12 mouse cellular contexts compared by ENCODE assay signal in the genomic region with DNA sequence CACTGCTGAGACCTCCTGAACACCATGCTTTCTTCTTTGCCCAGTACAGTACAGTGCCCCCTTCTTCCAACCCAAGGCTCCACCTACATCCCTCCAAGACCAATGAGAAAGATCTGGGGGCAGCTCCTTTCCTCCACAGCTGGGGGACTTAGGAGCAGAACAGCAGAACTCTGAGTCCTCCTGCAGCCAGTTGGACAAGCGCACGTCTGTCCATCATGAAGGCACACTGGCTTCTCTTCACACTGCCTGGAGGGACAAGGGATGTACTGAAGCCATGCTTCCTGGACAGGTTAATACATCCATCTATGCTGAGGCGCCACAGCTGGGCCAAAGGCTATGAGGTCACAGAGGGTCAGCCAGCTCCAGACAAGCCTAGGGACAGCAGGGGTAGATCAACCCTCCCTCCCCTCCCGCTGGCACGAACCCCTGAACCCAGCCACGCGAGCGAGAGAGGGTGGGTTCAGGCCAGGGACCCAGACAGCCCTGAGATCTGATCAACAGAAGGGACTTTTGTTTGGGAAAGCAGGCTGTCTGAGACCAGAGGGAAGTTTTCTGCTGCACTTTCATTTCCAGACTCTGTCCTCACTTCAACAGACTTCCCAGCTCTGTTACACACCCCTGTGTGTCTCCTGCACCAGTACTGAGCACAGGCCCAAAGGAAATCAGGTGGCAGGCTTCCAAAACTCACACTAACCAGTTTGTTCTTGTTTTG. TPM values are rescaled to one million over a fixed set of nuclear protein-coding genes. Genes with fewer than 3 reads are reported as not detected.
DNase-seq lines count a peak whose midpoint lies in the region; ATAC-seq lines count a peak whose summit lies in the region.
"Had no signal": no experiment of that assay in that cellular context is flagged by ENCODE, and none has a peak within 500 bp of the region (broad histone marks: within the 10 kb centered on the region; RNA-seq: fewer than 3 reads in every experiment).

No protein-coding gene starts in this region.

- 26% methylated on average over 8 of the region's 8 CpGs for WGBS in kidney, embryonic 14.5 days
- WGBS in stomach, embryonic 14.5 days = 33% methylated on average over 8 of the region's 8 CpGs

- no peaks in the 10 kb centered on the region for H3K36me3 ChIP-seq in kidney, embryonic 14.5 days (ENCODE audit: control insufficient read depth, insufficient read depth, low read length)
- H3K36me3 ChIP-seq in stomach, embryonic 14.5 days (ENCODE audit: control insufficient read depth, insufficient read depth, low read length) = no peaks in the 10 kb centered on the region
- H3K36me3 ChIP-seq: midbrain, embryonic 12.5 days had no signal

- no peak for DNase-seq in kidney, adult 8-10 months
- DNase-seq in heart, adult 9 months (ENCODE audit: low spot score in 2 of 2) = peak; percentile 73 to 74
- DNase-seq in kidney, postnatal 14 days = peak; percentile 18
- no peak for DNase-seq in adrenal gland, adult 18-20 months (ENCODE audit: low spot score in 2 of 2)
- no peak for DNase-seq in ovary, adult 18-20 months (ENCODE audit: low spot score)
- DNase-seq: gastrocnemius, postnatal 36 days; thymus, postnatal 25 days had no signal

- ATAC-seq in kidney, embryonic 14.5 days (ENCODE audit: low FRiP score, low TSS enrichment) = peak; percentile 65
- peak; percentile 64; the same call in 1 of the 2 replicates for ATAC-seq in stomach, embryonic 14.5 days (ENCODE audit: insufficient number of reproducible peaks, insufficient read depth, low FRiP score, low read depth)
- ATAC-seq in megakaryocyte progenitor cell, adult 5-6 weeks (replicated peaks; ENCODE audit: poor library complexity) = no peak

- H3K4me2 ChIP-seq in kidney, embryonic 14.5 days (replicated peaks; ENCODE audit: low read depth, low read length) = no peak overlapping the region
- H3K4me2 ChIP-seq in stomach, embryonic 14.5 days (replicated peaks; ENCODE audit: low read depth, low read length) = no peak overlapping the region
- H3K4me2 ChIP-seq: midbrain, embryonic 12.5 days had no signal

- no peak overlapping the region for H3K4me3 ChIP-seq in kidney, embryonic 14.5 days (ENCODE audit: low read length)
- H3K4me3 ChIP-seq in stomach, embryonic 14.5 days (ENCODE audit: low read depth, low read length) = no peak overlapping the region
- H3K4me3 ChIP-seq: midbrain, embryonic 12.5 days had no signal

- H3K27me3 ChIP-seq in kidney, embryonic 14.5 days (ENCODE audit: control insufficient read depth, insufficient read depth, low read length) = no peaks in the 10 kb centered on the region
- H3K27me3 ChIP-seq in stomach, embryonic 14.5 days (ENCODE audit: control insufficient read depth, insufficient read depth, low read length) = no peaks in the 10 kb centered on the region
- H3K27me3 ChIP-seq: CH12.LX; midbrain, embryonic 12.5 days had no signal

- H3K4me1 ChIP-seq in kidney, embryonic 14.5 days (ENCODE audit: control insufficient read depth, insufficient read depth, low read length) = peaks cover 14% of the 10 kb centered on the region
- H3K4me1 ChIP-seq in stomach, embryonic 14.5 days (ENCODE audit: control insufficient read depth, insufficient read depth, low read length) = peaks cover 19% of the 10 kb centered on the region

- H3K9ac ChIP-seq in kidney, embryonic 14.5 days (ENCODE audit: low read depth, low read length) = no peak overlapping the region
- H3K9ac ChIP-seq in stomach, embryonic 14.5 days (replicated peaks; ENCODE audit: low read depth, low read length) = no peak overlapping the region
- H3K9ac ChIP-seq: midbrain, embryonic 12.5 days had no signal

- 0 out of 2 replicates have a peak overlapping the region, but pooled peaks have one; percentile 17 for H3K27ac ChIP-seq in kidney, embryonic 14.5 days (ENCODE audit: low read depth, low read length)
- H3K27ac ChIP-seq in stomach, embryonic 14.5 days (ENCODE audit: low read length) = peak overlapping the region; percentile 70
- H3K27ac ChIP-seq: midbrain, embryonic 12.5 days had no signal

- no peaks in the 10 kb centered on the region for H3K9me3 ChIP-seq in kidney, embryonic 14.5 days (ENCODE audit: control insufficient read depth, low read length)
- no peaks in the 10 kb centered on the region for H3K9me3 ChIP-seq in stomach, embryonic 14.5 days (ENCODE audit: control insufficient read depth, low read depth, low read length)
- H3K9me3 ChIP-seq: midbrain, embryonic 12.5 days had no signal

RNA-seq across cellular contexts. Expression of gene Gli2, which starts 27.6 kb away (rescaled TPM):
- polyA plus RNA-seq in kidney, embryonic 14.5 days (2014; fragmentation: Nextera tagmentation; extraction: Ambion mirVana) = 8.2 and 10.3 TPM in 2 replicates
- 15.6 and 18.5 TPM in 2 replicates for polyA plus RNA-seq in stomach, embryonic 14.5 days (2014; fragmentation: Nextera tagmentation; extraction: Ambion mirVana)
- total RNA-seq in adrenal gland, adult 18-20 months (2021) = 1 to 10 TPM in 1 of 2 experiments, under 1 TPM in 1; 0.53 to 1.1 TPM
- total RNA-seq in megakaryocyte progenitor cell, adult 5-6 weeks (2015) = not detected in 2 replicates
- total RNA-seq in megakaryocyte progenitor cell, adult 5-6 weeks (2017) = not detected in 2 replicates
- total RNA-seq: CH12.LX had no signal

Comparison
In these comparisons a context has a peak if more than half of its experiments do, and no peak if none do; other contexts are left out.
1. DNase-seq: peak in heart, adult 9 months (2 of 2) and kidney, postnatal 14 days (single experiment); none in kidney, adult 8-10 months (0 of 2), adrenal gland, adult 18-20 months (0 of 2) and ovary, adult 18-20 months (single experiment).